Mouse (Mus musculus): ENCODE results near the gene Tbkbp1. TPM values are rescaled to one million over a fixed set of nuclear protein-coding genes. Genes with fewer than 3 reads are reported as not detected.
A peak's percentile ranks its signal among the peaks of the same experiment; 100 is the strongest.

Gene Tbkbp1
- polyA plus RNA-seq, 1 experiment from 2014 or later = 1.0 TPM

DNA sequence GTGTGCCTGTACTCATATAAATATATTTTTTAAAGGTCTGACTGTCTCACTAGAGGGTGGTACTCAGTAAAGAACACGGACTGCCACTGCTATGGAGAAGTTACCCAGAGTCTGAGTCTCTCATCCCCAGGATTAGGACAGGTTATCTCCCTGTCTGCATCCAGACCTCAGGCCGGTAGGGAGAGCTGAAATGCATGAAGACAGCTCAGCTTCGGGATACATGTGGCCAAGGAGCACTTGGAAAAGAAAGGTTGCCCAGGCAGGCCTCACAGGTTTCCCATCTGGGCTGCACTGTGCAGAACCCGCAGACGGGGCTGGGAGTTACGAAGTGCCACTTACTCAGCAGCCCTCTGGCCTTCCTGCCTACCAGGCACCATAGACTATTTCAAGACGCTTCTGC lies 5.7 kb upstream of the Tbkbp1 start:
- DNase-seq (no peak), ATAC-seq (ENCODE audit: low read depth) (no peak)
- Histone ChIP-seq H3K4me2 (no peak overlapping the region), H3K4me1 (replicated peaks) (peaks cover 8% of the 10 kb centered on the region), H3K36me3 (peaks cover 74% of the 10 kb centered on the region), H3K4me3 (replicated peaks) (no peak overlapping the region), H3K9ac (no peak overlapping the region), H3K9me3 (replicated peaks) (no peaks in the 10 kb centered on the region), H3K27me3 (peaks cover 12% of the 10 kb centered on the region), H3K27ac (no peak overlapping the region)
- WGBS (ENCODE audit: insufficient replicate concordance) = 81% methylated on average over 7 of the region's 7 CpGs

DNA sequence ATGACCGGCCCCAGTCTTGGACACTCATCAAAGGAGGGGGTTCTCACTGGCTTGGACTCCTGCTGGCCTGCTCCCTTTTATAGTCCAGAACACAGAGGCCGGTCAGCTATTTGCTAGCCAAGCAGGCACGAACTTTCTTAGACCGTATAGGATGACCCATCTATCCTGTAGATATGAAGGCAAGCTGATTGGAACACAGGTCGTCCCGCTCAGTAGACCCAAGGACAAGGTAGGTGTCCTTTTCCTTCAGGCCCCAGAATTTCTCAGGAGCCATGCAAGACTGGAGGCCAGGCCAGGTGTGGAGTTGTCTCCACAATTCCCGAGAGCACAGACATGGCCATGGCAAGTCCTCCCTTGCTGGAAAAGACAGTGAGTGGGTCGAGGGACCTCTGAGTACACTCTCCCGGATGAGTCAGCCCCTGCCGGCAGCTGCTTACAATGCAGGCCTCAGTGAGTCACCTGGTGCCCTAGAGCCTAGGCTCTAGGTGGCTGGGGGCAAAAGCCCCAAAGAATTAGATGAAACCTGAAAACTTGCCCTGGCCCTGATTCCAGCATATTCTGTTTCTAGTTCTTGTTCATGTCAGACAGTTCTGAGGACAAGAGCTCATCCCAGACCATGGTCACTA lies 1.5 kb upstream of the Tbkbp1 start:
- Histone ChIP-seq H3K4me3 (replicated peaks) (no peak overlapping the region), H3K27me3 (peaks cover 54% of the 10 kb centered on the region), H3K4me1 (replicated peaks) (peaks cover 34% of the 10 kb centered on the region), H3K4me2 (no peak overlapping the region), H3K9me3 (replicated peaks) (no peaks in the 10 kb centered on the region), H3K27ac (no peak overlapping the region), H3K36me3 (peaks cover 32% of the 10 kb centered on the region), H3K9ac (no peak overlapping the region)
- ATAC-seq (ENCODE audit: low read depth) = no peak
- 38% methylated on average over 10 of the region's 10 CpGs for WGBS (ENCODE audit: insufficient replicate concordance)
- DNase-seq = no peak

DNA sequence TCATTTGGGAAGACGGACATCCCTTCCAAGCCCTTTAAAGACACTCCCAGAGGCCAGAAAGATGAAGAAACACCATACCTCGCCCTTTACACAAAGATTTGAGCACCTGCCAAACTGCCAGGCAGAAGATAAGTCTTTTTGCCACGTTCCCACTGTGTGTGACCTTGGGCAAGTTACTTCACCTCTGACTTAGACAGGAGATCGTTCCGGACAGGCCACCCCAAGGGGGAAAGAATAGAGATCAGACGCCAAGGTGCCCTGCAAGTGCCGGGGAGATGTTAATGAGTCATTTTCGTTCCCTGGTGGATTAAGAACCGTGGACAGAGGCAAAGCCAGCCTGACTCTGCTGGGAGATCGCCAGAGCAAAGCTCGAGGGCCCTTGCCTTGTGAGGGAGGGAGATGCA lies 730 bp upstream of the Tbkbp1 start:
- no peak for ATAC-seq (ENCODE audit: low read depth)
- Histone ChIP-seq H3K4me2 (peak overlapping the region; percentile 79), H3K9me3 (replicated peaks) (no peaks in the 10 kb centered on the region), H3K9ac (no peak overlapping the region), H3K27me3 (peaks cover 62% of the 10 kb centered on the region), H3K36me3 (peaks cover 24% of the 10 kb centered on the region), H3K4me1 (replicated peaks) (peaks cover 38% of the 10 kb centered on the region), H3K27ac (no peak overlapping the region), H3K4me3 (replicated peaks) (peak overlapping the region; percentile 64; the same call in 1 of the 2 replicates)
- 9% methylated on average over 11 of the region's 11 CpGs for WGBS (ENCODE audit: insufficient replicate concordance)
- DNase-seq = no peak

DNA sequence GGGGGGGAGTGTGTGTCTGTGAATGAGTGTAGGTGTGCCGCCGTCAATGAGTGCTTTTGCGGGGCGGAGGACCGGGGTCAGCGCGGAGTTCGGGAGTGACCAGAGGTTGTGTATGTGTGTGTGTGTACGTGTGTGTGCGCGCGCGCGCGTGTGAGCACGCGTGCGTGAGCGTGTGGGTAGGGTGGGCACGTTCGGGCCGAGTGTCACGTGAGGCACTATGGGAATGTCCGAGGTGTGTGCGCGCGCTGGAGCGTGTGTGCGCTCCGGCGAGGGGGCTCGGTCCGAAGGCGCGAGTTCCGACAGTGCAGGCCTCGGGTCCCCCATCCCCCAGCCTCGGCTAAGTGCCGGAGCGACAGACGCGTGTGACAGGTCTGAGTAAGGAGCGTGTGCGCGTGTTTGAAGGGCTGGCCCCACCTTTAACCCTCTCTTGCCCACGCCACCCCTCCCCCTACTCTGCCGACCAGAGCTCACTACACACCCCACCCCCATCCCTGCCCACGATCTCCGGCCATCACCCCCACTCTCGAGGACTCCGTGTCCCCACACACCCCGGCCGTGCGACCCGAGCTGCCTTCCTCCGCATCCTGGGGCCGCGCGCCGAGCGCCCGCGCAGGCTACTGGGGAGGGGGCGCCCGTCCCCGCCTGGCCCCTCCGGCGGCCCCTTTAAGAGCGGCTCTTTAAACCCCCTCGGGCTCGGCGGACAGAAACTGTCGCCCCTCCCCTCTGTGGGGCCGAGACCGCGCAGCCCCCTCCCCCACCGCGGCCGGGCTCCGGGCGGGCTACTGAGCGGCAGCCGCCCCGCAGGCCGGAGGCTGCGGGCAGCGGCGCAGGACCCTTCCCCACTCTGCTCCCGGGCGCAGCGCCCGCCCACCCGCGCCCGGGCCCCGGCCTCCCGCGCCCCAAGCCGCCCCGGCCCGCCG lies 624 bp downstream of the Tbkbp1 start:
- H3K9ac ChIP-seq = peak overlapping the region; percentile 64
- peak overlapping the region; percentile 79 for H3K4me2 ChIP-seq
- peak overlapping the region; percentile 73 for H3K27ac ChIP-seq
- H3K4me3 ChIP-seq (replicated peaks) = peak overlapping the region; percentile 64
- H3K27me3 ChIP-seq = peaks cover 63% of the 10 kb centered on the region
- peaks cover 15% of the 10 kb centered on the region for H3K36me3 ChIP-seq
- no peaks in the 10 kb centered on the region for H3K9me3 ChIP-seq (replicated peaks)
- WGBS (ENCODE audit: insufficient replicate concordance) = under 1% methylated on average over 80 of the region's 102 CpGs
- peak; percentile 18 for DNase-seq
- ATAC-seq (ENCODE audit: low read depth) = peak; percentile 43
- peaks cover 48% of the 10 kb centered on the region for H3K4me1 ChIP-seq (replicated peaks)

DNA sequence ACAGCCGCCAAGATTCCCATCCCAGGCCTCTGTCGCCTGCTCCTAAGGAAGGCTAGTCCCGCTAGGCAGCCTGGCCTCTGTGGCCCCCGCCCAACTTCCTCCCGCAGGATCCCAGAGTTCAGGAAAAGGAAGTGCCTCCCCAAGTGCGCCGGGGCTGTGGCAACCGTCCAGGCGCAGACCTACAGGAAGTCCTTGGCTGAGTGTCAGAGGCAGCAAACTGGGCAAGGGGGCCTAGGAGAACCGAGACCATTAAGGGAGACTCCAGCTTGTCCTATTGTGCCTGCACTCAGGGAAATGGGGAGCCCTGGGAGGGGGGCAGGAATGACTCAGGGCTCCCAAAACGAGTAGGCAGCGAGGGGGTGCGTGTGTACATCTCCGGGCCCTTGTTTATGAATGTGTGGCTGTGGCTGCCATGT lies 1.3 kb downstream of the Tbkbp1 start:
- WGBS (ENCODE audit: insufficient replicate concordance) = 4% methylated on average over 14 of the region's 14 CpGs
- no peak for DNase-seq
- peaks cover 48% of the 10 kb centered on the region for H3K4me1 ChIP-seq (replicated peaks)
- H3K4me2 ChIP-seq = peak overlapping the region; percentile 79
- ATAC-seq (ENCODE audit: low read depth) = peak; percentile 25; the same call in 1 of the 2 replicates
- H3K36me3 ChIP-seq = peaks cover 10% of the 10 kb centered on the region
- peaks cover 63% of the 10 kb centered on the region for H3K27me3 ChIP-seq
- H3K9me3 ChIP-seq (replicated peaks) = no peaks in the 10 kb centered on the region
- H3K27ac ChIP-seq = peak overlapping the region; percentile 73
- peak overlapping the region; percentile 64 for H3K9ac ChIP-seq
- H3K4me3 ChIP-seq (replicated peaks) = peak overlapping the region; percentile 64

DNA sequence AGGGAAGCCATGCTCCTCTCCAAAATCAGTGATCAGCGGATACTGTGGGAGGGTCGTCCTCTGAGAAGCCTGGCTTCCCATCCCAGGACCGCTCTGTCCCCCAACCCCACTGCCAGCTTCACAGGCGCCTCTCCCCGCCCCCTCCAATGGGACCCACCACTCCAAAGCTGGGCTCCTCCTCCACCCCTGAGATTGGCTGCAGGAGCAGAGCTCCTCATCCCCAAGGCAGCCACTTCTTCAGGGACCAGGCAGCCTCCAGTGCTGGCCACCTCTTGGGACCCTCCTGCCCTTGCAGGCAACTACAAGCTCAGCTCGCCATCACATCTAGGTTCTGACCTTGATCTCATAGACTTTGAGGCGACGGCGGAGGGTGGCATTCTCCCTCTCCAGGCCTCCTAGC lies 2.3 kb downstream of the Tbkbp1 start:
- 46% methylated on average over 9 of the region's 9 CpGs for WGBS (ENCODE audit: insufficient replicate concordance)
- no peaks in the 10 kb centered on the region for H3K9me3 ChIP-seq (replicated peaks)
- H3K27ac ChIP-seq = no peak overlapping the region

DNA sequence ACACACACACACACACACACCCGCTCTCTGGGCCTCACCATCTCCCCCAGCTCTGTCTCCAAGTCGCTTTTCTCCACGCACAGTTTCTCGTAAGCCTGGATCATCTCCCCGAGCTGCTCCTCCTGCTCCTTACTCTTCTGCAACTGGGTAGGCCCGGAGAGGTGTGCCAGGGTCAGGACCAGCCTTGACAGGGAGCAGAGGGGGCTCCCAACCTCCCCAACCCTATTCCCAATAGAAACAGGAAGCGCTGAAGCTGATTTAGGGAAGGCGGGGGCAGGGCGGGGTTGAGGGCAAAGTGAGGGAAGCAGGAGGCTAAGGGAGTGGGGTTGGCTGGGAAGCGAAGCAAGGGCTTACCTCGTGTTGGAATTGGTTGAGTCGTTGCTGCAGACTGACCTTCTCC lies 2.7 kb downstream of the Tbkbp1 start:
- peaks cover 63% of the 10 kb centered on the region for H3K27me3 ChIP-seq
- no peak overlapping the region for H3K9ac ChIP-seq
- no peaks in the 10 kb centered on the region for H3K9me3 ChIP-seq (replicated peaks)
- no peak overlapping the region for H3K27ac ChIP-seq
- ATAC-seq (ENCODE audit: low read depth) = no peak
- DNase-seq = no peak
- peaks cover 48% of the 10 kb centered on the region for H3K4me1 ChIP-seq (replicated peaks)
- peak overlapping the region; percentile 79 for H3K4me2 ChIP-seq
- H3K4me3 ChIP-seq (replicated peaks) = peak overlapping the region; percentile 64
- H3K36me3 ChIP-seq = peaks cover 6% of the 10 kb centered on the region; the same call in 1 of the 2 replicates
- WGBS (ENCODE audit: insufficient replicate concordance) = 44% methylated on average over 12 of the region's 12 CpGs

More for the DNA sequence above, 2.3 kb downstream of the Tbkbp1 start:
- DNase-seq = no peak
- Histone ChIP-seq H3K9ac (0 out of 2 replicates have a peak overlapping the region, but pooled peaks have one; percentile 13), H3K4me2 (peak overlapping the region; percentile 79), H3K4me1 (replicated peaks) (peaks cover 48% of the 10 kb centered on the region), H3K4me3 (replicated peaks) (peak overlapping the region; percentile 64), H3K36me3 (peaks cover 6% of the 10 kb centered on the region; the same call in 1 of the 2 replicates), H3K27me3 (peaks cover 63% of the 10 kb centered on the region)
- ATAC-seq (ENCODE audit: low read depth) = no peak

DNA sequence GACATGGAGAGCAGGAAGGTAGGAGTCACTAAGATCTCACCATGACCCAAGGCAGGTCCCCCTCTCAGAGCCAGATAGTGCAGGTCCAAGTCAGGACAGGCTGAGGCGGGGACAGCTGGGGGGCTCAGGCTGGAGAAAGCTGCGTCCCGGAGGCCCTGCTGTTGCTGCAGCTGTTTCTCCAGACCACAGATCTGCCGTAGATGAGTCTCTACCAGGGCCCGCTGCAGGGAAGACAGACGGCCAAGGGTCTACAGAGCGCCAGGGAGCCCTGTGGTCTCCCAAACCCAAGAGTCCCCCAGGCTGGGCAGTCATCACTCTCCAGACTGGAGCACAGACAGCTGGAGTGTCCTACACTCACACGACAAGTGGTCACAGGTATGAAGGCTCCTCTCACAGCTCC lies 4.0 kb downstream of the Tbkbp1 start:
- WGBS (ENCODE audit: insufficient replicate concordance) = 68% methylated on average over 8 of the region's 8 CpGs
- H3K4me3 ChIP-seq (replicated peaks) = no peak overlapping the region
- peaks cover 46% of the 10 kb centered on the region for H3K4me1 ChIP-seq (replicated peaks)
- no peak overlapping the region for H3K9ac ChIP-seq
- no peak overlapping the region for H3K4me2 ChIP-seq
- H3K27ac ChIP-seq = no peak overlapping the region
- DNase-seq = no peak
- H3K27me3 ChIP-seq = peaks cover 54% of the 10 kb centered on the region
- no peak for ATAC-seq (ENCODE audit: low read depth)
- H3K36me3 ChIP-seq = peaks cover 6% of the 10 kb centered on the region; the same call in 1 of the 2 replicates
- no peaks in the 10 kb centered on the region for H3K9me3 ChIP-seq (replicated peaks)

DNA sequence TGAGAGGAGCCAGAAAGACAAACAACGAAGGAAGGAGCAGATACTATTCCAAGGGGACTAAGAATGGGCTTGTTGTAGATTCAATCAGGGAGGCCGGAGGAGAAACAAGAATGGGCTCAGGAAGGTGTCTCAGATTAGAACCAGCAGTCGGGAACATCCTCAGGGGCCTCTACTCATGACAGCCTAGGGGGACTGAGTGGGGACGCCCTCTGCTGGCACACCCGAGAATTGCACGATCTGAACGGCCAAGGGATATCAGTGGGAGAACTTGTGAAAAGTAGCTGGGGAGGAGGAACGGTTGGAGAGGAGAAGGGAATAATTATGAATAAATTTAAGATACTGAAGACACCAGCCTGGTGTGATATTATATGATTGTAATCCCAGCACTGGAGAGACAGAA lies 4.6 kb downstream of the Tbkbp1 start:
- no peak overlapping the region for H3K9ac ChIP-seq
- H3K27me3 ChIP-seq = peaks cover 48% of the 10 kb centered on the region
- H3K4me3 ChIP-seq (replicated peaks) = no peak overlapping the region
- H3K9me3 ChIP-seq (replicated peaks) = no peaks in the 10 kb centered on the region
- ATAC-seq (ENCODE audit: low read depth) (no peak), DNase-seq (peak; percentile 51)
- H3K4me2 ChIP-seq = no peak overlapping the region
- WGBS (ENCODE audit: insufficient replicate concordance) = 12% methylated on average over 8 of the region's 8 CpGs
- peaks cover 6% of the 10 kb centered on the region; the same call in 1 of the 2 replicates for H3K36me3 ChIP-seq
- peaks cover 43% of the 10 kb centered on the region for H3K4me1 ChIP-seq (replicated peaks)
- H3K27ac ChIP-seq = no peak overlapping the region

DNA sequence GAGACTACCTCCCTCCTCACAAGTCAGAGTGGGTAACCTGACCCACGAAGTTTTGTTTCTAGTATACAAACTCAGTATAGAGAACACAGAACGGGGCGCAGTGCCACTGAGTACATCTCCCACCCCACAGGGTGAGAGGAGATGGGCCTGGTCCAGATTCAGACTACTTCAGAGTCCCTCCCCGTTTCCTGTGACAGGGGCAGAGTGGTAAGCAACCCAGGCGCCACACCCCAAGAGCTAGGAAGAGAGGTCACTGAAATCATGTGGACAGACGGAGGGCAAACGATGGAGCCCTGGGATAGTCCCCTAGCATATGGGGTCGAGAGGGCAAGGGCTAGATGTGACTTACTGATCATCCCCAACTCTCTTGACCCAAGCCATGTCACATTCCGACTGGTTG lies 5.3 kb downstream of the Tbkbp1 start:
- H3K4me1 ChIP-seq (replicated peaks) = peaks cover 37% of the 10 kb centered on the region
- no peak overlapping the region for H3K4me2 ChIP-seq
- H3K27ac ChIP-seq = no peak overlapping the region
- no peak overlapping the region for H3K4me3 ChIP-seq (replicated peaks)
- DNase-seq = no peak
- H3K36me3 ChIP-seq = peaks cover 6% of the 10 kb centered on the region; the same call in 1 of the 2 replicates
- no peak overlapping the region for H3K9ac ChIP-seq
- no peaks in the 10 kb centered on the region for H3K9me3 ChIP-seq (replicated peaks)
- ATAC-seq (ENCODE audit: low read depth) = no peak
- WGBS (ENCODE audit: insufficient replicate concordance) = 71% methylated on average over 9 of the region's 9 CpGs
- peaks cover 42% of the 10 kb centered on the region for H3K27me3 ChIP-seq

DNA sequence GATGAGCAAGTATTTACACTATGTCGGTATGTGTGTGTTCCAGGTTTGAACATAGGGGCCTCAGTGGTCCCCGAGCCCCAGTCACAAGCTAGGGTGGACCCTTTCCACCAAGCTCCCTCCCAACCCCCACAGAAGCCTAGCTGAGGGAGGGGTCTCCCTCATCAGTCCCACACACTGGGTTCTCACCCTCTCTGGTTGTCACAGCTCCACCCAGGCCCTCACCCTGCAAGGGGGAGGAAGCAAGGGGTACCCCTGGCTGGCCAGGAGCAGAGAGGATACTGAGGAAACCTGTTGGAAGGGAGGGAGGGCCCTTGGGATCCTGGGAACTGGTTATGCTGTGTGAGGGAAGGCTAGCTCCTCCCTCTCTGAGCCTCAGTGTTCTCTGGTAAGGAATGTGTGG lies 6.0 kb downstream of the Tbkbp1 start:
- H3K4me3 ChIP-seq (replicated peaks) = no peak overlapping the region
- no peak for DNase-seq
- no peak overlapping the region for H3K4me2 ChIP-seq
- 40% methylated on average over 2 of the region's 2 CpGs for WGBS (ENCODE audit: insufficient replicate concordance)
- no peaks in the 10 kb centered on the region for H3K9me3 ChIP-seq (replicated peaks)
- no peak for ATAC-seq (ENCODE audit: low read depth)
- H3K4me1 ChIP-seq (replicated peaks) = peaks cover 31% of the 10 kb centered on the region
- peaks cover 6% of the 10 kb centered on the region; the same call in 1 of the 2 replicates for H3K36me3 ChIP-seq
- H3K27me3 ChIP-seq = peaks cover 40% of the 10 kb centered on the region
- H3K9ac ChIP-seq = no peak overlapping the region
- H3K27ac ChIP-seq = no peak overlapping the region
